Mouse (Mus musculus): ENCODE measurements around the gene Chad. TPM values are rescaled to one million over a fixed set of nuclear protein-coding genes. Genes with fewer than 3 reads are reported as not detected.

Gene Chad
- total and polyA plus RNA-seq, 3 experiments, result 0.17 to 0.41 TPM; not detected in 1

- dilution Hi-C loops (cut with MboI; ENCODE audit: extremely low pct_ligation_motif_present, extremely low pct_unique_long_range_greater_than_20kb, low sequenced_read_pairs), result no loop called here
- in situ Hi-C loops (cut with MboI; ENCODE audit: low pct_ligation_motif_present, low pct_unique_long_range_greater_than_20kb, low sequenced_read_pairs), result no loop called here
Measured at GRCm38 (mm10) chr11:94598437-94599120, 33.7 kb downstream of the Chad start.

DNA sequence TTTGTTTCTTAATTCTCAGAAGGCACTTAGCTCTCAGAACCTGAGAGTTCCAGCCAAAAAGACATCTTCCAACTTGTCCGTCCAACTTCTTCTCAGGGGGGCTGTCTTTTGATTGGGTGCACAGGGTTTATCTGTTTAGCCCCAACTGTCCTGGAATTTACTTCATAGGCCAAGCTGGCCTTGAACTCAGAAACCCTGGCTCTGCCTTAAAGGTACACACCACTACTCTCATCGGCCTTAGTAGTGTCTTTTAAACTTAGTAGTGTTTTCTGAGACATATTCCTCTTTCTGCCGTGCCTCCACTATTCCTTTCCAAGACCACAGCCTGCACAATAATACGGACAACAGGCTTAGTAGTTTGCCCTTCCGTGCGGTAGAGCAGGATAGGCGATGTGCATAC lies 35.6 kb downstream of the Chad start:
- peak overlapping the region; percentile 90; the same call in 1 of the 2 replicates for H3K4me2 ChIP-seq (ENCODE audit: insufficient read depth, low read depth, poor library complexity, severe bottlenecking)
- no peak overlapping the region for H3K27ac ChIP-seq (ENCODE audit: insufficient read depth, low read depth)
- no peak for TF ChIP-seq MAZ (IDR thresholded peaks at IDR 0.05; ENCODE audit: low read depth, low read length)
- TF ChIP-seq BHLHE40 (IDR thresholded peaks at IDR 0.05; ENCODE audit: low read depth, low read length), result no peak
- no peak for TF ChIP-seq SIN3A (IDR thresholded peaks at IDR 0.05; ENCODE audit: low read length)
- TF ChIP-seq TCF12 (IDR thresholded peaks at IDR 0.05; ENCODE audit: low read depth, low read length), result no peak
- TF ChIP-seq POLR2AphosphoS2 (IDR thresholded peaks at IDR 0.05; ENCODE audit: low read depth, low read length), result no peak
- TF ChIP-seq E2F4 (IDR thresholded peaks at IDR 0.05; ENCODE audit: insufficient replicate concordance, low read depth, low read length), result no peak
- TF ChIP-seq JUND (conservative IDR thresholded peaks at IDR 0.05; ENCODE audit: low read depth, low read length), result no peak
- no peak overlapping the region for H3K9ac ChIP-seq (ENCODE audit: insufficient read depth, low read depth)
- H3K27me3 ChIP-seq (replicated peaks), result no peaks in the 10 kb centered on the region
- H3K4me3 ChIP-seq (replicated peaks in 1 of 3; ENCODE audit: low read depth in 2 of 3, low read length in 2 of 3, poor library complexity in 1 of 3), result peak overlapping the region in 1 of 3 experiments; percentile 60
- H3K9me3 ChIP-seq (replicated peaks; ENCODE audit: low read length), result no peaks in the 10 kb centered on the region
- no peak for DNase-seq (ENCODE audit: extremely low read depth)
- H3K36me3 ChIP-seq (replicated peaks in 1 of 2; ENCODE audit: control insufficient read depth in 1 of 2, insufficient read depth in 1 of 2, low read length in 1 of 2), result peaks cover 0 to 29% of the 10 kb centered on the region in 2 experiments
- in situ Hi-C loops (cut with MboI; ENCODE audit: low pct_ligation_motif_present, low pct_unique_long_range_greater_than_20kb, low sequenced_read_pairs), result no loop called here
- no peaks in the 10 kb centered on the region for H3K79me2 ChIP-seq (replicated peaks; ENCODE audit: control insufficient read depth, extremely low read depth, insufficient read depth, poor library complexity, severe bottlenecking)
- peaks cover 9 to 47% of the 10 kb centered on the region in 2 experiments for H3K4me1 ChIP-seq (ENCODE audit: control insufficient read depth in 1 of 2, insufficient read depth in 2 of 2)
- dilution Hi-C loops (cut with MboI; ENCODE audit: extremely low pct_ligation_motif_present, extremely low pct_unique_long_range_greater_than_20kb, low sequenced_read_pairs), result no loop called here

More at GRCm38 (mm10) chr11:94598437-94599120, 33.7 kb downstream of the Chad start:
- Histone ChIP-seq H3K9me3 (replicated peaks; ENCODE audit: low read length) (no peaks in the 10 kb centered on the region), H3K9ac (ENCODE audit: insufficient read depth, low read depth) (no peak overlapping the region), H3K4me3 (replicated peaks in 1 of 3; ENCODE audit: low read depth in 2 of 3, low read length in 2 of 3, poor library complexity in 1 of 3) (no peak overlapping the region), H3K4me1 (ENCODE audit: control insufficient read depth in 1 of 2, insufficient read depth in 2 of 2) (peaks cover 9 to 48% of the 10 kb centered on the region in 2 experiments), H3K79me2 (replicated peaks; ENCODE audit: control insufficient read depth, extremely low read depth, insufficient read depth, poor library complexity, severe bottlenecking) (no peaks in the 10 kb centered on the region), H3K4me2 (ENCODE audit: insufficient read depth, low read depth, poor library complexity, severe bottlenecking) (no peak overlapping the region), H3K27ac (ENCODE audit: insufficient read depth, low read depth) (no peak overlapping the region), H3K36me3 (replicated peaks in 1 of 2; ENCODE audit: control insufficient read depth in 1 of 2, insufficient read depth in 1 of 2, low read length in 1 of 2) (peaks cover 0 to 38% of the 10 kb centered on the region in 2 experiments), H3K27me3 (replicated peaks) (no peaks in the 10 kb centered on the region)
- peak in 1 of 2 experiments; percentile 20; a peak in 1 of 4 replicates for TF ChIP-seq CTCF (conservative IDR thresholded peaks at IDR 0.05 in 1 of 2, IDR thresholded peaks at IDR 0.05 in 1 of 2; ENCODE audit: low read depth in 2 of 2, low read length in 2 of 2)
- TF ChIP-seq SMC3 (IDR thresholded peaks at IDR 0.05; ENCODE audit: low read depth, low read length), result no peak
- TF ChIP-seq MAX (IDR thresholded peaks at IDR 0.05; ENCODE audit: low read length), result no peak
- no peak for DNase-seq (ENCODE audit: extremely low read depth)
